Mouse (Mus musculus) embryonic facial prominence, embryonic 13.5 days (tissue): ENCODE data around the gene Olfr279. TPM values are rescaled to one million over a fixed set of nuclear protein-coding genes. Genes with fewer than 3 reads are reported as not detected.

Source experiments
- microRNA-seq: library from miRNA; unstranded; fragments of <30 nt; microRNA quantifications from one replicate; pipeline ENCODE4, GENCODE M21; 2016
- polyA plus RNA-seq: library from polyadenylated mRNA; unstranded; fragments of >200 nt; fragmentation: Nextera tagmentation; extraction: Ambion mirVana; gene quantifications from 2 replicates; pipeline ENCODE4 v1.2.1, GENCODE M21; 2015

Olfr279 gene
- polyA plus RNA-seq, 1 experiment from 2014 or later, result not detected

Small RNAs within 50 kb of the gene (microRNA-seq; reads per million reads assigned to microRNA genes)
- gene Mir1291, result not detected

Other genes with a start within 250 kb of the Olfr279 start
- gene H1fnt, start 235.1 kb upstream of the Olfr279 start, polyA plus RNA-seq, result not detected in 2 replicates
- gene Zfp641, start 196.2 kb upstream of the Olfr279 start, polyA plus RNA-seq, result 0.90 and 1.4 TPM in 2 replicates
- not detected in 2 replicates for gene Olfr285, start 175.0 kb upstream of the Olfr279 start, polyA plus RNA-seq
- gene Olfr284, start 151.4 kb upstream of the Olfr279 start, polyA plus RNA-seq, result 0.22 and 0.59 TPM in 2 replicates
- gene Olfr283, start 111.5 kb upstream of the Olfr279 start, polyA plus RNA-seq, result not detected in 2 replicates
- gene Olfr282, start 61.2 kb upstream of the Olfr279 start, polyA plus RNA-seq, result not detected in 2 replicates
- gene Olfr281, start 39.8 kb upstream of the Olfr279 start, polyA plus RNA-seq, result 0.22 TPM in 1 of 2 replicates, not detected in the other
- gene OR5BS1P, start 22.5 kb upstream of the Olfr279 start, polyA plus RNA-seq, result not detected in 2 replicates
- gene Lalba, start 9.7 kb upstream of the Olfr279 start, polyA plus RNA-seq, result not detected in 2 replicates
- 139 and 142 TPM in 2 replicates for gene Kansl2, start 41.9 kb downstream of the Olfr279 start, polyA plus RNA-seq
- gene Ccnt1, start 78.5 kb downstream of the Olfr279 start, polyA plus RNA-seq, result 63.1 and 66.2 TPM in 2 replicates
- not detected in 2 replicates for gene 4930415O20Rik, start 78.6 kb downstream of the Olfr279 start, polyA plus RNA-seq
- 11.7 and 19.5 TPM in 2 replicates for gene Adcy6, start 117.7 kb downstream of the Olfr279 start, polyA plus RNA-seq
- gene Cacnb3, start 138.4 kb downstream of the Olfr279 start, polyA plus RNA-seq, result 55.6 and 55.7 TPM in 2 replicates
- 34.5 and 35.4 TPM in 2 replicates for gene Ddx23, start 170.5 kb downstream of the Olfr279 start, polyA plus RNA-seq
- 0.50 and 0.59 TPM in 2 replicates for gene Rnd1, start 185.1 kb downstream of the Olfr279 start, polyA plus RNA-seq
- gene Ccdc65, start 215.8 kb downstream of the Olfr279 start, polyA plus RNA-seq, result 0.94 and 1.3 TPM in 2 replicates
- 40.9 and 48.3 TPM in 2 replicates for gene Fkbp11, start 235.8 kb downstream of the Olfr279 start, polyA plus RNA-seq